Mouse (Mus musculus) liver, embryonic 14.5 days (tissue): ENCODE results near the gene Olfr643. TPM values are rescaled to one million over a fixed set of nuclear protein-coding genes. Genes with fewer than 3 reads are reported as not detected.

Experiments
- ATAC-seq: fragments of 200-750 bp; cut with Nextera tagmentation; 2 replicates; pipeline ENCODE4 v1.8.0; 2017; ENCODE audit warnings: moderate number of reproducible peaks, mild to moderate bottlenecking, moderate library complexity; ENCODE audit not compliant: insufficient read depth
- DNase-seq, 3 experiments: peaks; one replicate each; pipeline ENCODE4 v3.0.0-alpha.2; 2012 to 2013; ENCODE audit warnings: low read depth in 3 of 3, low spot score in 3 of 3
- H3K27ac ChIP-seq: fragments of 300-500 bp; sonication (generic); 2 replicates; pipeline ENCODE4 v1.5.1; 2014; ENCODE audit warnings: moderate library complexity, mild to moderate bottlenecking, control low read depth, inconsistent platforms
- H3K27me3 ChIP-seq: fragments of 300-500 bp; sonication (generic); 2 replicates; pipeline ENCODE4 v1.6.1; 2014; ENCODE audit warnings: mild to moderate bottlenecking, low read length, moderate library complexity; ENCODE audit not compliant: control insufficient read depth, insufficient read depth
- H3K36me3 ChIP-seq: fragments of 300-500 bp; sonication (generic); replicated peaks from 2 replicates; pipeline ENCODE4 v1.6.1; 2014; ENCODE audit warnings: low read depth; ENCODE audit not compliant: control insufficient read depth, insufficient read depth
- H3K4me1 ChIP-seq, 2 experiments: fragments of 200-500 bp in 1 of 2; fragments of 300-500 bp in 1 of 2; sonication (generic) in 1 of 2; replicated peaks; 2 replicates each; pipeline ENCODE4 v1.6.1; 2012 to 2014; ENCODE audit warnings: antibody characterized with exemption in 1 of 2, inconsistent platforms in 1 of 2, low read length in 1 of 2; ENCODE audit not compliant: control insufficient read depth in 2 of 2, insufficient read depth in 2 of 2
- H3K4me2 ChIP-seq: fragments of 300-500 bp; sonication (generic); 2 replicates; pipeline ENCODE4 v1.6.1; 2014; ENCODE audit warnings: low read depth, mild to moderate bottlenecking, control low read depth, moderate library complexity
- H3K4me3 ChIP-seq, 2 experiments: fragments of 200-500 bp in 1 of 2; fragments of 300-500 bp in 1 of 2; sonication (generic) in 1 of 2; 2 replicates each; pipeline ENCODE4 v1.5.1; 2012 to 2014; ENCODE audit warnings: low read depth in 2 of 2, low read length in 2 of 2, mild to moderate bottlenecking in 2 of 2, control low read depth in 1 of 2, inconsistent platforms in 1 of 2, moderate library complexity in 1 of 2; ENCODE audit not compliant: insufficient read depth in 1 of 2
- H3K9ac ChIP-seq: fragments of 300-500 bp; sonication (generic); replicated peaks from 2 replicates; pipeline ENCODE4 v1.6.1; 2014; ENCODE audit warnings: mild to moderate bottlenecking, control low read depth, moderate library complexity
- H3K9me3 ChIP-seq: fragments of 300-500 bp; sonication (generic); 2 replicates; pipeline ENCODE4 v1.6.1; 2016; ENCODE audit warnings: low read length, mixed read lengths; ENCODE audit not compliant: control insufficient read depth
- CTCF ChIP-seq: IDR thresholded peaks from 2 replicates; pipeline ENCODE4 v1.5.1; 2016; ENCODE audit warnings: antibody characterized with exemption, low read depth, control low read depth
- EP300 ChIP-seq: IDR thresholded peaks from 2 replicates; pipeline ENCODE4 v1.6.1; 2016; ENCODE audit warnings: antibody characterized with exemption, low read depth
- WGBS: fragments of 180-500 bp; shearing (Covaris S2); extraction: QIAGEN DNeasy Blood & Tissue Kit; methylation state at CpG from one replicate; pipeline ENCODE4 v1.1.7; 2014; ENCODE audit not compliant: insufficient replicate concordance; 5-methylcytosine and 5-hydroxymethylcytosine counted together
- polyA plus RNA-seq, 2 experiments: library from polyadenylated mRNA; depleted of rRNA in 1 of 2; stranded (reverse) in 1 of 2; unstranded in 1 of 2; fragments of >200 nt; fragmentation: Nextera tagmentation in 1 of 2; extraction: Ambion mirVana in 1 of 2; gene quantifications; 2 replicates each; pipeline versions ENCODE4 v1.2.1 to v1.2.3; 2012 to 2014

Olfr643 gene
- polyA plus RNA-seq, 2 experiments: not detected

GRCm38 (mm10) chr7:104104757-104104972, 32.5 kb downstream of the Olfr643 start, which contains the start of gene Olfr646:
TSS of gene Olfr646 (plus strand) at chr7:104104873.
- DNase-seq: no peak
- Histone ChIP-seq H3K27me3 (no peaks in the 10 kb centered on the region), H3K9me3 (no peaks in the 10 kb centered on the region), H3K36me3 (no peaks in the 10 kb centered on the region), H3K4me3 (no peak within 1 kb of the TSS), H3K4me1 (peaks cover 0 to 2% of the 10 kb centered on the region in 2 experiments; a peak in 1 of 4 replicates), H3K27ac (no peak within 1 kb of the TSS), H3K4me2 (no peak within 1 kb of the TSS), H3K9ac (no peak within 1 kb of the TSS)
- TF ChIP-seq CTCF: no peak
- no peak for TF ChIP-seq EP300
- ATAC-seq: no peak

DNA sequence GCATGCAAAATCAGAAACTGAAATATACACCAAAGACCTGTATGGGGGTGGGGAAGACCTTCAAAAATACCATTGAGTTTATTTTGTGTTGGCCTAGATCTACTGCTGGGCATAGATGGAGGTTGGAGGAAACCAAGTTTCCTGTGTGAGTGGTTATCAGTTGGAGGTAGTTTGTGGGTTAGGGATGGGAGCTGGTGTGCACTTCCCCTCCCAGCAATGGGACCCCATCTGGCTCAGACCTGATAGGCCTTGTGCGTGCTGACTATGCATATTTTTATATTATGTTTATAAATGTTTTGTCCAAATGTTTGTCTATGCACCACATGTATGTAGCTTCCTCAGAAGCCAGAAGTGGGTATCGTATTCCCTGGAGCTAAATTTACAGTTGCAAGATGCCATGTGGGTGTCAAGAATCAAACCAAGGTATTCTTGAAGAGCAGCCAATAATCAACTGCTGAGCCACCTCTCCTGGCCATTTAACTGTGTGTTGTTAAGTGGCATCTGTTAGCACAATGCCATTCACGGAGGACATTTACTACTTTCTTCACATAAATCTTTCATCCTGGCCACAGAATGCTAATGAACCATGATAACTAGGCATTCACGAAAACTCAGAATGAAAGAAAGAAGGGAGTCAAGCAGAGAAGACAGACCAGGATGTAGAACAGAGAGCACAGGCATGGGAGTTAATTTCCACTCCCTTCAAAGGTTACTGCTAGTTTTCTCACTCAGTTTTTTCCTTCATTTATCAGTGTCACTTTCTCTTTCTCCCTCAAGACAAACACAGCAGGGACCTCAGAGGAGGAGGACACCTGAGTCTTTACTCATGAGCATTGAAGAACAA, 33.1 kb downstream of the Olfr643 start:
- peaks cover 0 to 2% of the 10 kb centered on the region in 2 experiments; a peak in 1 of 4 replicates for H3K4me1 ChIP-seq
- DNase-seq (no peak), ATAC-seq (peak; percentile 62; the same call in 1 of the 2 replicates)
- no peak overlapping the region for H3K4me3 ChIP-seq
- no peaks in the 10 kb centered on the region for H3K27me3 ChIP-seq
- H3K27ac ChIP-seq: no peak overlapping the region
- H3K4me2 ChIP-seq: no peak overlapping the region
- H3K9ac ChIP-seq: no peak overlapping the region
- TF ChIP-seq EP300 (0 out of 2 replicates have a peak, but pooled peaks have one; percentile 18), CTCF (no peak)
- no peaks in the 10 kb centered on the region for H3K9me3 ChIP-seq
- no peaks in the 10 kb centered on the region for H3K36me3 ChIP-seq
- WGBS: 12% methylated on average over 4 of the region's 4 CpGs

GRCm38 (mm10) chr7:104085365-104085764, 51.8 kb downstream of the Olfr643 start, which contains the start of gene Olfr645:
TSS of gene Olfr645 (minus strand) at chr7:104085465.
- Histone ChIP-seq H3K27ac (no peak within 1 kb of the TSS), H3K4me3 (no peak within 1 kb of the TSS), H3K4me1 (no peaks in the 10 kb centered on the region), H3K9me3 (no peaks in the 10 kb centered on the region), H3K36me3 (no peaks in the 10 kb centered on the region), H3K9ac (no peak within 1 kb of the TSS), H3K27me3 (no peaks in the 10 kb centered on the region), H3K4me2 (no peak within 1 kb of the TSS)
- ATAC-seq (no peak), DNase-seq (no peak)
- WGBS: 48% methylated on average over 1 of the region's 1 CpGs
- no peak for TF ChIP-seq EP300
- TF ChIP-seq CTCF: no peak

- 50% methylated on average over 2 of the region's 2 CpGs for WGBS
- Histone ChIP-seq H3K4me2 (no peak within 1 kb of the TSS), H3K27me3 (no peaks in the 10 kb centered on the region), H3K9me3 (no peaks in the 10 kb centered on the region), H3K4me1 (no peaks in the 10 kb centered on the region), H3K4me3 (no peak within 1 kb of the TSS), H3K27ac (no peak within 1 kb of the TSS), H3K36me3 (no peaks in the 10 kb centered on the region), H3K9ac (no peak within 1 kb of the TSS)
- DNase-seq (no peak), ATAC-seq (no peak)
- TF ChIP-seq CTCF: no peak
Observed at GRCm38 (mm10) chr7:104071769-104072168, 65.4 kb downstream of the Olfr643 start, which contains the start of gene Olfr644. TSS of gene Olfr644 (minus strand) at chr7:104071869.

DNA sequence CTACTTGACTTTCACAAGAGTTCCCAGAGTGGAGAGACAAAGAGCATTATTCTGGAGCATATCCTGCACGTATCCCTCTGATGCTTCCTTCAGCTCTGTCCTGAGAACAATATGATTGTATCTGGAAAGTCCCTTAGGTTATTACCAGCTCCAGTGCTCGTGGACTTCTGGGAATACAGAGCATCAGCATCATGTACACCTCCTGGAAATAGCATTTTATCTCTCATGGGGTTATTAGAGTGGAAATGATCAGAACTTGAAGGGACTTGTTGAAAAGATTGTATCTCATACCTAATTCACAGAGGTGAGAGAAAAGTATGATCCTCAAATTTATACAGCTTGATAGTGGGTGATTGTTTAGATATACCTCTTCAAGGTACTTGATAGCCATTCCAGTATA, 75.9 kb downstream of the Olfr643 start, which contains the start of gene 4930516K23Rik:
Gene 4930516K23Rik, minus strand, starts transcription at position 101 of the 400 bp plus-strand sequence.
- H3K9ac ChIP-seq: no peak within 1 kb of the TSS
- no peaks in the 10 kb centered on the region for H3K36me3 ChIP-seq
- H3K4me3 ChIP-seq: no peak within 1 kb of the TSS
- H3K4me1 ChIP-seq: no peaks in the 10 kb centered on the region
- no peaks in the 10 kb centered on the region for H3K9me3 ChIP-seq
- no peak for ATAC-seq
- no peak within 1 kb of the TSS for H3K27ac ChIP-seq
- no peak within 1 kb of the TSS for H3K4me2 ChIP-seq
- TF ChIP-seq EP300 (no peak), CTCF (no peak)
- 25% methylated on average over 2 of the region's 2 CpGs for WGBS
- H3K27me3 ChIP-seq: no peaks in the 10 kb centered on the region
- no peak for DNase-seq
